Mouse (Mus musculus) spleen, postnatal 14 days (tissue): ENCODE results near the gene Ndufb7.
"Not testable (repeated sequence)": the region's sequence is repeated elsewhere in the genome, so short reads cannot be mapped to it uniquely, and the experiment has no call there.

Experiments used
- DNase-seq, 2 experiments: peaks; one replicate each; pipeline ENCODE4 v3.0.0; 2021 to 2022; ENCODE audit warnings: low spot score in 2 of 2

Ndufb7 gene

GRCm38 (mm10) chr8:83566469-83567395 is at the start of gene Ndufb7:
Ndufb7 (plus strand) TSS chr8:83566671.
- peak; percentile 92 to 94 for DNase-seq

GRCm38 (mm10) chr8:83520432-83520831 is 46.0 kb upstream of the Ndufb7 start:
- no peak for DNase-seq

GRCm38 (mm10) chr8:83520907-83521306 is 45.6 kb upstream of the Ndufb7 start:
- DNase-seq: not testable (repeated sequence)

- no peak for DNase-seq
Measured at GRCm38 (mm10) chr8:83521310-83521709, 45.2 kb upstream of the Ndufb7 start.

- no peak for DNase-seq
Measured at GRCm38 (mm10) chr8:83534802-83535201, 31.7 kb upstream of the Ndufb7 start.

GRCm38 (mm10) chr8:83535736-83536135 is 30.7 kb upstream of the Ndufb7 start, which contains the start of gene Olfr370:
Olfr370 (plus strand) TSS chr8:83535780.
- DNase-seq: no peak

- DNase-seq: no peak
Measured at GRCm38 (mm10) chr8:83562669-83563068, 3.8 kb upstream of the Ndufb7 start.

- no peak for DNase-seq
Measured at GRCm38 (mm10) chr8:83563246-83563645, 3.2 kb upstream of the Ndufb7 start.

- DNase-seq: peak; percentile 45 to 58
Measured at GRCm38 (mm10) chr8:83565731-83566375, 618 bp upstream of the Ndufb7 start.

- no peak for DNase-seq
Measured at GRCm38 (mm10) chr8:83567668-83568067, 1.2 kb downstream of the Ndufb7 start.

GRCm38 (mm10) chr8:83568128-83568527 is 1.7 kb downstream of the Ndufb7 start:
- no peak for DNase-seq

GRCm38 (mm10) chr8:83568755-83569154 is 2.3 kb downstream of the Ndufb7 start:
- no peak for DNase-seq

- DNase-seq: no peak
Measured at GRCm38 (mm10) chr8:83569165-83569564, 2.7 kb downstream of the Ndufb7 start.

- no peak for DNase-seq
Measured at GRCm38 (mm10) chr8:83570272-83571000, 4.0 kb downstream of the Ndufb7 start.

- DNase-seq: not testable (repeated sequence)
Measured at GRCm38 (mm10) chr8:83571001-83571340, 4.5 kb downstream of the Ndufb7 start.

GRCm38 (mm10) chr8:83571791-83572190 is 5.3 kb downstream of the Ndufb7 start:
- no peak for DNase-seq

GRCm38 (mm10) chr8:83572246-83572812 is 5.9 kb downstream of the Ndufb7 start:
- no peak for DNase-seq

- peak in 1 of 2 experiments; percentile 40 for DNase-seq
Measured at GRCm38 (mm10) chr8:83573140-83573875, 6.8 kb downstream of the Ndufb7 start.

GRCm38 (mm10) chr8:83574631-83575315 is 8.3 kb downstream of the Ndufb7 start:
- no peak for DNase-seq
